Comparison of ENCODE assay signal across 8 mouse cellular contexts in genomic region chr13:91461711-91462351, GRCm38 (mm10). TPM values are rescaled to one million over a fixed set of nuclear protein-coding genes. Genes with fewer than 3 reads are reported as not detected.
DNase-seq lines count a peak whose midpoint lies in the region; TF ChIP-seq lines count a peak whose summit lies in the region.

No protein-coding gene starts in this region.

- under 1% methylated on average over 72 of the region's 77 CpGs for WGBS in kidney, adult 2 months
- WGBS in lung, adult 2 months, result under 1% methylated on average over 72 of the region's 77 CpGs

- H3K4me1 ChIP-seq in kidney, adult 2 months (ENCODE audit: control insufficient read depth, insufficient read depth, low read length), result peaks cover 9% of the 10 kb centered on the region
- peaks cover 6% of the 10 kb centered on the region; the same call in 1 of the 2 replicates for H3K4me1 ChIP-seq in lung, adult 2 months (ENCODE audit: control insufficient read depth, insufficient read depth, low read length)

- no peak for TF ChIP-seq CTCF in layer of hippocampus, adult 2 months (conservative IDR thresholded peaks at IDR 0.05)
- TF ChIP-seq CTCF in kidney, adult 2 months (conservative IDR thresholded peaks at IDR 0.05; ENCODE audit: insufficient read depth, insufficient read length, low read depth, low read length), result no peak
- no peak for TF ChIP-seq CTCF in lung, adult 2 months (IDR thresholded peaks at IDR 0.05; ENCODE audit: insufficient read depth, low read length)

- peak overlapping the region; percentile 77 for H3K4me3 ChIP-seq in layer of hippocampus, adult 2 months
- peak overlapping the region; percentile 77 for H3K4me3 ChIP-seq in kidney, adult 2 months (ENCODE audit: insufficient read depth, low read depth, low read length)
- H3K4me3 ChIP-seq in lung, adult 2 months (replicated peaks; ENCODE audit: extremely low read depth, low read depth, low read length), result peak overlapping the region; percentile 82

- peak in 1 of 2 experiments; percentile 28 for DNase-seq in layer of hippocampus, adult 2 months (ENCODE audit: low spot score in 2 of 2)
- DNase-seq in layer of hippocampus, adult 9-11 months, result no peak
- peak; percentile 38 for DNase-seq in cerebellum, adult 9-10 months
- DNase-seq in gastrocnemius, postnatal 25 days, result peak; percentile 40
- peak; percentile 29 for DNase-seq in kidney, adult 2 months
- peak; percentile 56 for DNase-seq in lung, adult 2 months
- DNase-seq in ovary, postnatal 10 days (ENCODE audit: low spot score), result peak; percentile 15
- DNase-seq in thymus, postnatal 10 days (ENCODE audit: low spot score in 2 of 2), result peak; percentile 51 to 52

- no peak for TF ChIP-seq POLR2A in kidney, adult 2 months (IDR thresholded peaks at IDR 0.05; ENCODE audit: low read depth, low read length)
- no peak for TF ChIP-seq POLR2A in lung, adult 2 months (IDR thresholded peaks at IDR 0.05; ENCODE audit: borderline replicate concordance, extremely low read depth, low read depth, low read length)

- H3K27ac ChIP-seq in layer of hippocampus, adult 2 months, result peak overlapping the region; percentile 86
- 0 out of 2 replicates have a peak overlapping the region, but pooled peaks have one; percentile 24 for H3K27ac ChIP-seq in kidney, adult 2 months (ENCODE audit: insufficient read depth, low read depth, low read length)

- no peaks in the 10 kb centered on the region for H3K27me3 ChIP-seq in kidney, adult 2 months (replicated peaks; ENCODE audit: control insufficient read depth, insufficient read depth, low read length)

- no peaks in the 10 kb centered on the region for H3K36me3 ChIP-seq in kidney, adult 2 months (ENCODE audit: control insufficient read depth, insufficient read depth, low read length)

RNA-seq across cellular contexts. Expression of gene Ssbp2, which starts 1.7 kb away (rescaled TPM):
- total RNA-seq in layer of hippocampus, adult 2 months (2021), result 100 to 1,000 TPM; 128 to 131 TPM
- total RNA-seq in gastrocnemius, postnatal 25 days (2021), result 10 to 100 TPM; 13.7 to 20.0 TPM
- 18.1 and 19.4 TPM in 2 replicates for polyA plus RNA-seq in kidney, adult 2 months (2012; rRNA removed)
- 9.8 and 15.1 TPM in 2 replicates for polyA plus RNA-seq in lung, adult 2 months (2012; rRNA removed)

Comparison
In these comparisons a context has a peak if more than half of its experiments do, and no peak if none do; other contexts are left out.
1. RNA of gene Ssbp2, which starts 1.7 kb away (total RNA-seq): 128 to 131 TPM in layer of hippocampus, adult 2 months; 13.7 to 20.0 TPM in gastrocnemius, postnatal 25 days; every median in the first group is over 4 times any median in the second.
2. Peak in every context shown above with its lines, with median percentiles within 50 percentile points of each other: H3K4me3 ChIP-seq.